Mouse (Mus musculus): Measurements from ENCODE around the gene Fuca2.
"Not testable (repeated sequence)": the region's sequence is repeated elsewhere in the genome, so short reads cannot be mapped to it uniquely, and the experiment has no call there.

- TF ChIP-seq CTCF, EP300 (IDR thresholded peaks at IDR 0.05; ENCODE audit: low read depth): not testable (repeated sequence)
These were observed 31.3 kb upstream of the Fuca2 start for GRCm38 (mm10) chr10:13468025-13468529.

All from liver, postnatal 0 days (tissue).